Mouse (Mus musculus) bone marrow macrophage, adult 2 months (primary cell): Measurements from ENCODE around the gene Hoxa5.

ENCODE experiments used
- CTCF ChIP-seq: IDR thresholded peaks from 2 replicates; pipeline ENCODE4 v1.5.1; 2012; ENCODE audit warnings: low read depth, mild to moderate bottlenecking, low read length, moderate library complexity
- POLR2A ChIP-seq: IDR thresholded peaks from 2 replicates; pipeline ENCODE4 v1.6.1; 2012; ENCODE audit warnings: mild to moderate bottlenecking, low read depth, low read length, borderline replicate concordance

GRCm38 (mm10) chr6:52190410-52190809, 14.0 kb downstream of the Hoxa5 start:
- TF ChIP-seq POLR2A (no peak), CTCF (no peak)
